Mouse (Mus musculus) thymus, postnatal 10 days (tissue): ENCODE data around the gene Mlf2.

Experiments
- DNase-seq, 2 experiments: peaks; one replicate each; pipeline ENCODE4 v3.0.0; 2021; ENCODE audit warnings: low spot score in 2 of 2

Mlf2 gene

GRCm38 (mm10) chr6:124932314-124932695, 1.1 kb downstream of the Mlf2 start:
- DNase-seq = no peak

DNA sequence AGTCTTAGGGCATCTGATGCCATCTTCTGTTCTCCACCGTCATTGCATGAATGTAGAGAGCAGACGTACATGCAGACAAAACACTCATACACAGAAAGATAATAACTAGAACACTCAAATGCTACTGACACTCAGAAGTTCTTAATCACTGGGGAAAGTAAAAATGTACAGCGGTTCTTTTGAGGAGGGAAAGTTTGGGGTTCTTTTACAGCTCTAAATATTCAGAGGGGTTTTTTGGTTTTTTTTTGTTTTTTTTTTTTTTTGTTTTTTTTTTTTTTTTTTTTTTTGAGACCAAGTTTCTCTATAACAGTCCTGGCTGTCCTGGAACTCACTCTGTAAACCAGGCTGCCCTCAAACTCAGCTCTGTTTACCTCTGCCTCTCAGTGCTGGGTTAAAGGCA, 1.9 kb downstream of the Mlf2 start:
- no peak for DNase-seq

DNA sequence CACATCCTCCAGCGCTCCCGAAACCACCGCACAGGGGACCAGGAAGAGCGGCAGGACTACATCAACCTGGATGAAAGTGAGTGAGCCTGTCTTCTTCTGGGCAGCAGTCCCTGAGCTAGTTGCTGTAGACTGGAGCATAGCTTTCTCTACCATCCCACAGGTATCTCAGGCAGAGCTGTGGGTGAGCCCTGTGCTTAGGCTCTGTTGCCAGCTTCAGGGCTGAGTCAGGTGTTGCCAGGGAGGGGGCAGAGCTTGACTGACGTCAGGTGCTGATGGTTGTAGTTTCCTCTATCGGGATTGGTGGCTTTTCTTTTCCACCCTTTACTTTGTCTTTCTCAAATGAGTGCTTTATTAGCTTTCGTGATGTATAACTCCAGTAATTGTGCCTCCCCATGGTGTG, 3.5 kb downstream of the Mlf2 start:
- no peak for DNase-seq

- no peak for DNase-seq
Measured at GRCm38 (mm10) chr6:124936681-124937080, 5.5 kb downstream of the Mlf2 start.

DNA sequence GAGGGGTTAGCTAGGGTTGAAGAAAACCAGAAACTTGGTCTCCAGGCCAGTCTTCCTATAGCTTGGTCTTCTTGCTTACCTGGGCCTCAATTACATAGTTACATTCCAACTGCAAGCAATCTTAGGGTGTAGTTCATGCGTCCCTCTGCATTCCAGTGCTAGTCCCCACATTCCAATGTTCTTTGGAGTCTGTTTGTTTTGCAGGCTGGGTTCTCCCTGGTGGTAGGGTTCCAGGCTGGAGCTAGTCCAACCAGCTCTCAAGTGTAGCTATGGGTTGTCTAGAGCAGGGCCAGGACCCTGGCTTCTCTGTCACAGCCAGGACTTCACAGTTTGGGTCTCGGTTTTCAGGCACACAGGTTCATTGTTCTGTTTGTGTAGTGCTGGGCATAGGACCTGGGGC, 6.3 kb downstream of the Mlf2 start:
- no peak for DNase-seq

DNA sequence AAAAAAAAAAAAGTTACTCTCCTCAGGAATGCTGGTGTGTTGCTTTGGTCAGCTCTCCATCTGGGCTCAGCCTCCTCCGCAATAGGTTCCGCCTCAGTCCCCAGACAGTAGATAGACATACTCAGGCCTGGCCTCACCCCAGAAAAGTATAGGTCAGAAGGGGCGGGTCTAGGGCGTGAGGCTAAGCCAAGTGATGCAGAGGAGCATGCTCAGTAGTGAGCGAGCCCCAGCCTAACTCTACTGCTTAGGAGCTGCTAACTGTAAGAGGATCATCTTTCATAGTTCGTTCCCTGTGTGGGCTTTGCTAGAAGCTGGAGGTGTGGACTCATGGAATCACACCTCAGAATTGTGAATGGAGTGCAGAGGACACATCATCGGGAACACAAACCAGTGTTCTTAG, 7.4 kb downstream of the Mlf2 start:
- DNase-seq = no peak

DNA sequence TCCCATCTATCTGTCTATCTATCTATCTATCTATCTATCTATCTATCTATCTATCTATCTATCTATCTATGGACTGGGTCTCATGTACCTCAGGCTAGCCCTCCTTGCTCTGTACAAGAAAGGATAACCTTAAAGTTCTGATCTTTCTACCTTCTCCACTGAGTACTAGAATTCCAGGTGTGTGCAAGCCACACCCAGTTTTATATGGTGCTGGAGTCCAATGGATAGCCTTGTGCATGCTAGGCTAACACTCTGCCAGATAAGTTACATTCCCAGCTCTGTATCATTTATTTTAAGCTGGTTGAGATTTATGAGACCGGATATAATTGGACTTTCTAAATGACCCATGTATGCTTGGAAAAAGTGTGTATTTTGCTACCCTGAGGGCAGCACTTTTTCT, 10.5 kb downstream of the Mlf2 start:
- no peak for DNase-seq

DNA sequence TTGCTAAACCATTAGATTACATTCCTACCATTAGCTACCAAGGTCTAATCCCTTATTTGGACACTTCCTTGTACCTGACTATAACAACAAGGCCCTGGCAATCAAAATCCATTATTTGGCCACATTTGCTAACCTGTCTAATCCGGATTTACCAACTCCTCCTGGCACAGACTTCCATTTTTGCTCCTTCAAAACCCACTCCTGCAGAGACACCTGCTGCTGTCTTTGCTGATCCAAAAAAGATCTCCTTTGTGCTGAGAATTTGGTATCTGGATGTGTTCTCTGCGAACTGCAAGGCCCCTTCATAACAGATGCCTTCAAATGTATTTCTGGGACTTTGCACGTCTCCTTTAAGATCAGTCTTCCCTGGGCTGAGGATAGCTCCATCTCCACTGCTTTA, 12.3 kb downstream of the Mlf2 start:
- DNase-seq = no peak

GRCm38 (mm10) chr6:124953991-124954715, 23.0 kb downstream of the Mlf2 start:
- DNase-seq = no peak

DNA sequence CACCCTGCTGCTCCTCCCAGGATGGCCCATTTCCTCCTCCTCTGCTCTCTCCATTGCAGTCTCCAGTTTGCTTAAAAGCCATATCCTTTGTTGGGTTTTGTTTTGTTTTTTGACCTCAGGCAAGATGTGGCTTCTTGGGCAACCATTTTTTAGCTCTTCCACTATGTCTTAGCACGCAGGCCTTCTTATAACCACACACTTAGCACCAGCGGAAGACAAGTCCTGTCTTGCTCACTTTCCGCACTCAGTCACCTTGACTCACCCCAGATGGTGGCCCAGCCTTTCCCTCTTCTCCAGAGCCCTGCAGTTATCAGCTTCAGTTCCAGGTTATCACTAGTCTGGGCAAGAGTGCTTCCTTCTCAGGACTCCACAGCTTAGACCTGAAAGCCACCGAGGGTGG, 24.0 kb downstream of the Mlf2 start:
- no peak for DNase-seq

- DNase-seq = no peak
Measured at GRCm38 (mm10) chr6:124958127-124958526, 26.9 kb downstream of the Mlf2 start.

DNA sequence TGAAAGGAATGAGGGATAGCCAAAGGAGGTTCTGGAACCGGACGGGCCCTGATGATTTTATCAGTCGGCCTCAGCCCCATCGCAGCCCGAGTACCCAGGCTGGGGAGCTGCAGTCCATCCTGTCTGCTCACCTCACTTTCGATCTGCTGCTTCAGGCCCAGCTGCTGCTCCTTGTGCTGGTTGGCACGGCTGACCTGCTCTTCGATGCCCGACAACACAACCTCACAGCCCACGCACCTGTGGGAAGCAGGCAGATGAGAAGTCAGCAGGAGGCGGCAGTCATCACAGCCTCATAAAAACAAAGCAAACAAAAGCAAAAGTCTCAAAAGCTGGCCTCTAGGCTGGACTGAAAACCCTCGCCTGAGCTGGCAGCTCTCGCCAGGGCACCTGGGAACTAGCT, 28.8 kb downstream of the Mlf2 start:
- DNase-seq = no peak

GRCm38 (mm10) chr6:124961021-124961420, 29.8 kb downstream of the Mlf2 start:
- no peak for DNase-seq

GRCm38 (mm10) chr6:124964638-124965037, 33.5 kb downstream of the Mlf2 start:
- DNase-seq = no peak

DNA sequence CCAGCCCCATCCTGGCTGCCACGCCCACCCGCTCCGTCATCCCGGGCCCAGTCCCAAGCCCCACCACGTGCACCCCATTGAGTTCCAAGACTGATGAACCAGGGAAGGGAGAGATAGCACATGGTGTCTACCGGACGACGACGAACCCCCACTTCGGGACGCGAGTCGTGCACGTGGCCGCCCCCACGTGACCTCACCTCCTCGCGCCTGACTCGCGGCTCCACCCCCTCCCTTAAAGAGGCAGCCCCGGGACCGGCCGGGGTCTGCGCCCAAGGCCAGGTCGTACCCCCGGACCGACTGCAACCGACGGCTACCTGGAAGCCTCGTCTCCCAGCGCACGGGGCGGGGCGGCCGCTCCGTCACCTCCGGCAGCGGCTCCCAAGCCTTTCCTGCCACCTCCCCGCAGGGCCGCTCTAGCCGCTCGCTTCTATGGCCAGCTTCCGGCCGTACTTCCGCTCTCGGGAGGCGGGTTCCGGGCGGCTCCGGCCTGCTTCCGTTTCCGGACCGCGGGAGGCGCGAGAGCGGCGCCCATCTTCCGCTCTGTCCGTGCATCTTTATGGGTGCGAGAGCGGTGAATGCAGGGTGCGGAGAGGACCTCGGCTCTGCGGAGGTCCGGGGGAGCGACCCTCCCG, 34.0 kb downstream of the Mlf2 start, which contains the start of gene Cops7a:
Gene Cops7a, minus strand, starts transcription at position 451 of the 632 bp plus-strand sequence.
- peak; percentile 93 to 95 for DNase-seq

GRCm38 (mm10) chr6:124965747-124966146, 34.6 kb downstream of the Mlf2 start:
- peak in 1 of 2 experiments; percentile 14 for DNase-seq

DNA sequence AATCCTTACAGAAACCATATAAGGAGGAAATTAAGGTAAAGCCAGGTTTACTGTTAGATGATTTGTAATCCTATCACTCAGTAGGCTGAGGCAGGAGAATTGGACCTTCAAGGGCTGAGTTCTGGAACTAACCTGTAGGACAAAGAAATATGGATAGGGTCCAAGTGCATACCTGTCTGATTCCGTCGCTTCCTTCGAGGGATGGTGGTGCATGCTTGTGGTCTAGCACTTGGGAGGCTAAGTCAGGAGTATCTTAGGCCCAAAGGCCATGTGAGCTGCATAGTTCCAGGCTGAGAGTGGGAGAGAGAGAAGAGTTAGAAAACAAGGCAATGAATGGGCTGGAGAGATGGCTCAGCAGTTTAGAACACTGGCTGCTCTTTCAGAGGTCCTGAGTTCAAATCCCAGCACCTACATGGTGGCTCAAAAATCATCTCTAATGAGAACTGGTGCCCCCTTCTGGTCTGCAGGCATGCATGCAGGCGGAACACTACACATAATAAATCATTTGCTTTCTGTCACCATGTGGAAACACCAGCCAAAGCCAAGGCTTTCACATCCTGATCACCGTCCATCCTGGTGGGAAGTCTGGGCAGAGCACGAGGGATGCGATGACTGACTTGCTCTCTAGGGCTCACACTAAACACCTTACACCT, 35.4 kb downstream of the Mlf2 start:
- peak; percentile 4 to 32 for DNase-seq

DNA sequence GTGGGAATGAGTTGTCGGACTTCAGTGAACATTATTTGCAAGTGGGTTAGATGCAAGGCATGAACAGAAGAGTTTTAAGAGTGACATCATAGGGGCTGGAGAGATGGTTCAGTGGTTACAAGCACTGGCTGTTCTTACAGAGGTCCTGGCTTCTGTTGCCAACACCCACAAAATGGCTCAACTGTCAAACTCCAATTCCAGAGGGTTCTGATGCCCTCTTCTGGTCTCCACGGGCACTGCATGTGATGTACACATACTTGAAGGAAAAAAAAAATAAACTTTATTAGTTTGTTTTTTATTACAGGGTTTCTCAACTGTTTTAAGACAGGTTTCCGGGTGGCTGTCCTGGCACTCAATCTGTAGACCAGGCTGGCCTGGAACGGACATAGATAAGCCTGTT, 36.6 kb downstream of the Mlf2 start:
- peak; percentile 21 to 58 for DNase-seq
